ENCODE assay signal across 22 mouse cellular contexts in genomic region chr3:145625546-145625945, GRCm38 (mm10). TPM values are rescaled to one million over a fixed set of nuclear protein-coding genes. Genes with fewer than 3 reads are reported as not detected.
DNase-seq lines count a peak whose midpoint lies in the region; ATAC-seq and TF ChIP-seq lines count a peak whose summit lies in the region.
"Had no signal": no experiment of that assay in that cellular context is flagged by ENCODE, and none has a peak within 500 bp of the region (broad histone marks: within the 10 kb centered on the region; RNA-seq: fewer than 3 reads in every experiment).

No protein-coding gene starts in this region.

- no peak for TF ChIP-seq EP300 in liver, postnatal 0 days (IDR thresholded peaks at IDR 0.05; ENCODE audit: low read depth)

- WGBS in forebrain, embryonic 16.5 days, result 81% methylated on average over 9 of the region's 9 CpGs
- 83% methylated on average over 9 of the region's 9 CpGs for WGBS in forebrain, embryonic 13.5 days
- WGBS in hindbrain, embryonic 10.5 days, result 88% methylated on average over 9 of the region's 9 CpGs
- 89% methylated on average over 9 of the region's 9 CpGs for WGBS in hindbrain, embryonic 11.5 days
- 68% methylated on average over 9 of the region's 9 CpGs for WGBS in liver, postnatal 0 days (ENCODE audit: insufficient replicate concordance)
- 62% methylated on average over 9 of the region's 9 CpGs for WGBS in liver, embryonic 12.5 days (ENCODE audit: insufficient replicate concordance)

- H3K4me3 ChIP-seq in forebrain, embryonic 16.5 days (replicated peaks; ENCODE audit: low read length), result no peak overlapping the region
- H3K4me3 ChIP-seq in forebrain, embryonic 13.5 days, result no peak overlapping the region
- H3K4me3 ChIP-seq in hindbrain, embryonic 10.5 days, result no peak overlapping the region
- no peak overlapping the region for H3K4me3 ChIP-seq in hindbrain, embryonic 11.5 days (ENCODE audit: low read depth, low read length)
- no peak overlapping the region for H3K4me3 ChIP-seq in liver, postnatal 0 days (ENCODE audit: low read depth, low read length)
- no peak overlapping the region for H3K4me3 ChIP-seq in liver, embryonic 12.5 days
- H3K4me3 ChIP-seq in ES-E14 (ENCODE audit: insufficient read depth in 1 of 2, low read depth in 1 of 2, low read length in 2 of 2, poor library complexity in 1 of 2, severe bottlenecking in 1 of 2), result no peak overlapping the region
- H3K4me3 ChIP-seq: forebrain, embryonic 10.5 days; gastrocnemius, adult 2 months; heart, embryonic 12.5 days; heart, embryonic 15.5 days had no signal

- H3K27me3 ChIP-seq in forebrain, embryonic 16.5 days (replicated peaks; ENCODE audit: control insufficient read depth, insufficient read depth, low read length), result no peaks in the 10 kb centered on the region
- H3K27me3 ChIP-seq in forebrain, embryonic 13.5 days, result no peaks in the 10 kb centered on the region
- H3K27me3 ChIP-seq in hindbrain, embryonic 10.5 days (ENCODE audit: insufficient read depth, poor library complexity, severe bottlenecking), result no peaks in the 10 kb centered on the region
- H3K27me3 ChIP-seq in hindbrain, embryonic 11.5 days (ENCODE audit: control insufficient read depth, insufficient read depth, low read length), result no peaks in the 10 kb centered on the region
- no peaks in the 10 kb centered on the region for H3K27me3 ChIP-seq in liver, postnatal 0 days (ENCODE audit: insufficient read depth, low read length)
- no peaks in the 10 kb centered on the region for H3K27me3 ChIP-seq in liver, embryonic 12.5 days (replicated peaks)
- H3K27me3 ChIP-seq: CH12.LX; heart, embryonic 12.5 days; heart, embryonic 15.5 days had no signal

- peak; percentile 26; the same call in 1 of the 2 replicates for ATAC-seq in forebrain, embryonic 16.5 days
- ATAC-seq in forebrain, embryonic 13.5 days, result no peak
- ATAC-seq in hindbrain, embryonic 11.5 days (ENCODE audit: low FRiP score), result no peak
- no peak for ATAC-seq in liver, postnatal 0 days
- ATAC-seq in liver, embryonic 12.5 days, result no peak
- ATAC-seq: forebrain, embryonic 14.5 days; intestine, postnatal 0 days had no signal

- no peak overlapping the region for H3K27ac ChIP-seq in forebrain, embryonic 16.5 days (ENCODE audit: low read length)
- H3K27ac ChIP-seq in forebrain, embryonic 13.5 days, result no peak overlapping the region
- H3K27ac ChIP-seq in hindbrain, embryonic 10.5 days, result peak overlapping the region; percentile 40; the same call in 1 of the 2 replicates
- H3K27ac ChIP-seq in hindbrain, embryonic 11.5 days (ENCODE audit: low read depth, low read length), result no peak overlapping the region
- H3K27ac ChIP-seq in liver, postnatal 0 days (ENCODE audit: low read depth), result peak overlapping the region; percentile 44; the same call in 1 of the 2 replicates
- no peak overlapping the region for H3K27ac ChIP-seq in liver, embryonic 12.5 days
- peak overlapping the region; percentile 9; the same call in 1 of the 2 replicates for H3K27ac ChIP-seq in ES-E14 (ENCODE audit: insufficient read depth, low read depth, low read length, poor library complexity, severe bottlenecking)
- H3K27ac ChIP-seq: forebrain, embryonic 10.5 days; gastrocnemius, adult 2 months; heart, embryonic 15.5 days; hindbrain, embryonic 14.5 days had no signal

- no peak overlapping the region for H3K4me2 ChIP-seq in forebrain, embryonic 16.5 days (ENCODE audit: low read length)
- H3K4me2 ChIP-seq in forebrain, embryonic 13.5 days, result no peak overlapping the region
- H3K4me2 ChIP-seq in hindbrain, embryonic 11.5 days (replicated peaks; ENCODE audit: low read depth, low read length), result no peak overlapping the region
- H3K4me2 ChIP-seq in liver, postnatal 0 days (ENCODE audit: low read depth, low read length), result no peak overlapping the region
- H3K4me2 ChIP-seq in liver, embryonic 12.5 days, result no peak overlapping the region
- H3K4me2 ChIP-seq: heart, embryonic 12.5 days; heart, embryonic 15.5 days; hindbrain, embryonic 14.5 days had no signal

- no peaks in the 10 kb centered on the region for H3K4me1 ChIP-seq in forebrain, embryonic 16.5 days (replicated peaks; ENCODE audit: control insufficient read depth, insufficient read depth, low read length)
- peaks cover 12% of the 10 kb centered on the region for H3K4me1 ChIP-seq in forebrain, embryonic 13.5 days
- H3K4me1 ChIP-seq in hindbrain, embryonic 10.5 days (replicated peaks), result peaks cover 16% of the 10 kb centered on the region
- H3K4me1 ChIP-seq in hindbrain, embryonic 11.5 days (replicated peaks; ENCODE audit: control insufficient read depth, insufficient read depth, low read length), result no peaks in the 10 kb centered on the region
- peaks cover 5% of the 10 kb centered on the region; the same call in 1 of the 2 replicates for H3K4me1 ChIP-seq in liver, postnatal 0 days (ENCODE audit: insufficient read depth)
- H3K4me1 ChIP-seq in liver, embryonic 12.5 days, result no peaks in the 10 kb centered on the region
- H3K4me1 ChIP-seq in ES-E14 (ENCODE audit: control insufficient read depth in 2 of 2, insufficient read depth in 2 of 2, low read length in 2 of 2, poor library complexity in 1 of 2), result no peaks in the 10 kb centered on the region; a peak in 1 of 4 replicates

- no peak for TF ChIP-seq CTCF in liver, postnatal 0 days (IDR thresholded peaks at IDR 0.05; ENCODE audit: low read depth)

- H3K9me3 ChIP-seq in forebrain, embryonic 16.5 days (ENCODE audit: control insufficient read depth, low read length), result no peaks in the 10 kb centered on the region
- no peaks in the 10 kb centered on the region for H3K9me3 ChIP-seq in forebrain, embryonic 13.5 days (replicated peaks)
- H3K9me3 ChIP-seq in hindbrain, embryonic 10.5 days, result no peaks in the 10 kb centered on the region
- H3K9me3 ChIP-seq in hindbrain, embryonic 11.5 days (ENCODE audit: control insufficient read depth, low read length), result no peaks in the 10 kb centered on the region
- H3K9me3 ChIP-seq in liver, postnatal 0 days (ENCODE audit: low read length), result no peaks in the 10 kb centered on the region
- no peaks in the 10 kb centered on the region for H3K9me3 ChIP-seq in liver, embryonic 12.5 days (replicated peaks)
- H3K9me3 ChIP-seq in ES-E14 (ENCODE audit: control insufficient read depth, insufficient read depth, low read depth, low read length), result no peaks in the 10 kb centered on the region
- H3K9me3 ChIP-seq: forebrain, embryonic 10.5 days; heart, embryonic 12.5 days; heart, embryonic 15.5 days had no signal

- in situ Hi-C loops in ES-E14 (cut with MboI; ENCODE audit: low sequenced_read_pairs in 2 of 2, unreplicated experiment in 2 of 2), result no loop called here

- H3K9ac ChIP-seq in forebrain, embryonic 16.5 days (replicated peaks; ENCODE audit: low read depth, low read length), result no peak overlapping the region
- no peak overlapping the region for H3K9ac ChIP-seq in forebrain, embryonic 13.5 days
- no peak overlapping the region for H3K9ac ChIP-seq in hindbrain, embryonic 11.5 days (ENCODE audit: low read depth, low read length)
- no peak overlapping the region for H3K9ac ChIP-seq in liver, postnatal 0 days (replicated peaks)
- H3K9ac ChIP-seq in liver, embryonic 12.5 days, result no peak overlapping the region
- H3K9ac ChIP-seq in ES-E14 (ENCODE audit: insufficient read depth, low read depth, low read length, poor library complexity, severe bottlenecking), result no peak overlapping the region
- H3K9ac ChIP-seq: heart, embryonic 12.5 days; heart, embryonic 15.5 days; hindbrain, embryonic 14.5 days had no signal

- no peaks in the 10 kb centered on the region for H3K36me3 ChIP-seq in forebrain, embryonic 16.5 days (ENCODE audit: control insufficient read depth, insufficient read depth)
- no peaks in the 10 kb centered on the region for H3K36me3 ChIP-seq in forebrain, embryonic 13.5 days (ENCODE audit: poor library complexity, severe bottlenecking)
- no peaks in the 10 kb centered on the region for H3K36me3 ChIP-seq in hindbrain, embryonic 10.5 days
- H3K36me3 ChIP-seq in hindbrain, embryonic 11.5 days (ENCODE audit: control insufficient read depth, insufficient read depth, low read length), result no peaks in the 10 kb centered on the region
- H3K36me3 ChIP-seq in liver, postnatal 0 days (replicated peaks; ENCODE audit: insufficient read depth, low read length), result no peaks in the 10 kb centered on the region
- no peaks in the 10 kb centered on the region for H3K36me3 ChIP-seq in liver, embryonic 12.5 days
- H3K36me3 ChIP-seq in ES-E14 (ENCODE audit: control insufficient read depth, insufficient read depth, low read length, poor library complexity, severe bottlenecking), result no peaks in the 10 kb centered on the region
- H3K36me3 ChIP-seq: forebrain, embryonic 10.5 days; heart, embryonic 12.5 days; heart, embryonic 15.5 days had no signal

- no peak for DNase-seq in hindbrain, embryonic 10.5 days (ENCODE audit: low spot score)
- no peak for DNase-seq in hindbrain, embryonic 11.5 days (ENCODE audit: low spot score)
- no peak for DNase-seq in liver, postnatal 0 days
- no peak for DNase-seq in ES-E14 (ENCODE audit: low read depth, low spot score)
- DNase-seq: B cell, adult 2 months; cerebellum, adult 18-20 months; cerebellum, adult 9-10 months; cerebellum, postnatal 14 days; gastrocnemius, adult 2 months; gastrocnemius, postnatal 14 days; heart, postnatal 4 days had no signal

TF ChIP-seq in ES-E14, 5 proteins besides CTCF, POLR2A, EP300 and RAD21 (continues in another document):
- no peak for TF ChIP-seq ZC3H11A (IDR thresholded peaks at IDR 0.05; ENCODE audit: borderline replicate concordance, low read depth, low read length)
- no peak for TF ChIP-seq ZNF384 (IDR thresholded peaks at IDR 0.05; ENCODE audit: low read depth, low read length)
- no peak for TF ChIP-seq CHD2 (IDR thresholded peaks at IDR 0.05; ENCODE audit: low read depth, low read length)

RNA-seq across cellular contexts. Expression of gene Ccn1, which starts 24.2 kb away (rescaled TPM):
- polyA plus RNA-seq in forebrain, embryonic 16.5 days (2015; fragmentation: Nextera tagmentation; extraction: Ambion mirVana), result 25.4 and 32.1 TPM in 2 replicates
- 32.9 and 35.6 TPM in 2 replicates for polyA plus RNA-seq in forebrain, embryonic 13.5 days (2015; fragmentation: Nextera tagmentation; extraction: Ambion mirVana)
- polyA plus RNA-seq in hindbrain, embryonic 10.5 days (2016; fragmentation: Nextera tagmentation; extraction: Ambion mirVana), result 42.9 and 43.4 TPM in 2 replicates
- 23.5 and 23.7 TPM in 2 replicates for polyA plus RNA-seq in hindbrain, embryonic 11.5 days (2014; fragmentation: Nextera tagmentation; extraction: Ambion mirVana)
- 3.5 and 3.9 TPM in 2 replicates for polyA plus RNA-seq in liver, postnatal 0 days (2015; fragmentation: Nextera tagmentation; extraction: Ambion mirVana)
- polyA plus RNA-seq in liver, embryonic 12.5 days (2016; fragmentation: Nextera tagmentation; extraction: Ambion mirVana), result 11.1 and 11.3 TPM in 2 replicates
- 117 and 191 TPM in 2 replicates for total RNA-seq in ES-E14 (2012; rRNA removed)
- total RNA-seq: CH12.LX, MEL had no signal

RNA-seq across cellular contexts. Expression of gene Znhit6, which starts 49.5 kb away (rescaled TPM):
- 27.6 and 30.1 TPM in 2 replicates for polyA plus RNA-seq in forebrain, embryonic 16.5 days (2015; fragmentation: Nextera tagmentation; extraction: Ambion mirVana)
- 34.9 and 37.1 TPM in 2 replicates for polyA plus RNA-seq in forebrain, embryonic 13.5 days (2015; fragmentation: Nextera tagmentation; extraction: Ambion mirVana)
- polyA plus RNA-seq in hindbrain, embryonic 10.5 days (2016; fragmentation: Nextera tagmentation; extraction: Ambion mirVana), result 32.7 and 43.3 TPM in 2 replicates
- 39.5 and 43.0 TPM in 2 replicates for polyA plus RNA-seq in hindbrain, embryonic 11.5 days (2014; fragmentation: Nextera tagmentation; extraction: Ambion mirVana)
- polyA plus RNA-seq in liver, postnatal 0 days (2015; fragmentation: Nextera tagmentation; extraction: Ambion mirVana), result 11.3 and 12.4 TPM in 2 replicates
- 25.7 and 26.1 TPM in 2 replicates for polyA plus RNA-seq in liver, embryonic 12.5 days (2016; fragmentation: Nextera tagmentation; extraction: Ambion mirVana)
- 30.1 and 56.8 TPM in 2 replicates for total RNA-seq in ES-E14 (2012; rRNA removed)

Comparison
In these comparisons a context has a peak if more than half of its experiments do, and no peak if none do; other contexts are left out.
1. H3K27ac ChIP-seq: peak in hindbrain, embryonic 10.5 days (single experiment), liver, postnatal 0 days (single experiment) and ES-E14 (single experiment); none in forebrain, embryonic 16.5 days (single experiment), forebrain, embryonic 13.5 days (single experiment), hindbrain, embryonic 11.5 days (single experiment) and liver, embryonic 12.5 days (single experiment).